Comparison of ENCODE assay signal across 24 mouse cellular contexts in genomic region chr11:87289313-87289712, GRCm38 (mm10).
DNase-seq lines count a peak whose midpoint lies in the region; ATAC-seq and TF ChIP-seq lines count a peak whose summit lies in the region.
"Had no signal": no experiment of that assay in that cellular context is flagged by ENCODE, and none has a peak within 500 bp of the region (broad histone marks: within the 10 kb centered on the region; RNA-seq: fewer than 3 reads in every experiment).

No protein-coding gene starts in this region.

- no peak overlapping the region for H3K4me2 ChIP-seq in kidney, embryonic 14.5 days (replicated peaks; ENCODE audit: low read depth, low read length)
- H3K4me2 ChIP-seq in intestine, postnatal 0 days (replicated peaks; ENCODE audit: low read depth): no peak overlapping the region
- H3K4me2 ChIP-seq: embryonic facial prominence, embryonic 15.5 days; hindbrain, embryonic 12.5 days had no signal

- no peak for TF ChIP-seq CTCF in intestine, postnatal 0 days (IDR thresholded peaks at IDR 0.05; ENCODE audit: low read depth)

- no peaks in the 10 kb centered on the region for H3K9me3 ChIP-seq in kidney, embryonic 14.5 days (ENCODE audit: control insufficient read depth, low read length)
- H3K9me3 ChIP-seq in intestine, postnatal 0 days (ENCODE audit: control insufficient read depth): no peaks in the 10 kb centered on the region
- H3K9me3 ChIP-seq in midbrain, embryonic 10.5 days (replicated peaks): no peaks in the 10 kb centered on the region
- H3K9me3 ChIP-seq: embryonic facial prominence, embryonic 15.5 days; forebrain, embryonic 10.5 days; hindbrain, embryonic 12.5 days had no signal

- no peaks in the 10 kb centered on the region for H3K36me3 ChIP-seq in kidney, embryonic 14.5 days (ENCODE audit: control insufficient read depth, insufficient read depth, low read length)
- no peaks in the 10 kb centered on the region for H3K36me3 ChIP-seq in intestine, postnatal 0 days (ENCODE audit: control insufficient read depth, insufficient read depth)
- H3K36me3 ChIP-seq in midbrain, embryonic 10.5 days: no peaks in the 10 kb centered on the region
- H3K36me3 ChIP-seq: embryonic facial prominence, embryonic 15.5 days; forebrain, embryonic 10.5 days; hindbrain, embryonic 12.5 days had no signal

- no peak overlapping the region for H3K27ac ChIP-seq in kidney, embryonic 14.5 days (ENCODE audit: low read depth, low read length)
- H3K27ac ChIP-seq in intestine, postnatal 0 days (ENCODE audit: low read depth, low read length): no peak overlapping the region
- H3K27ac ChIP-seq in midbrain, embryonic 10.5 days (replicated peaks): no peak overlapping the region
- H3K27ac ChIP-seq: embryonic facial prominence, embryonic 15.5 days; forebrain, embryonic 10.5 days; gastrocnemius, adult 2 months; hindbrain, embryonic 12.5 days had no signal

- peak; percentile 52 for DNase-seq in kidney, adult 11 months
- peak; percentile 72 for DNase-seq in kidney, adult 9 months
- peak; percentile 27 for DNase-seq in kidney, postnatal 14 days
- DNase-seq in right cerebral cortex, postnatal 4 days: no peak
- DNase-seq in midbrain, embryonic 10.5 days (ENCODE audit: low spot score): no peak
- DNase-seq in cerebellum, postnatal 4 days (ENCODE audit: low spot score in 2 of 2): no peak
- DNase-seq: adrenal gland, postnatal 25 days; cerebellum, adult 2 months; cerebellum, postnatal 10 days; embryo, embryonic 11 days; gastrocnemius, adult 2 months; gastrocnemius, postnatal 25 days; heart, postnatal 10 days; heart, postnatal 4 days had no signal

- no peak overlapping the region for H3K4me3 ChIP-seq in kidney, embryonic 14.5 days (ENCODE audit: low read length)
- H3K4me3 ChIP-seq in intestine, postnatal 0 days (ENCODE audit: low read depth, low read length): no peak overlapping the region
- no peak overlapping the region for H3K4me3 ChIP-seq in midbrain, embryonic 10.5 days
- H3K4me3 ChIP-seq: embryonic facial prominence, embryonic 15.5 days; erythroblast, embryonic 14.5 days; forebrain, embryonic 10.5 days; gastrocnemius, adult 2 months; hindbrain, embryonic 12.5 days had no signal

- H3K27me3 ChIP-seq in kidney, embryonic 14.5 days (ENCODE audit: control insufficient read depth, insufficient read depth, low read length): no peaks in the 10 kb centered on the region
- no peaks in the 10 kb centered on the region for H3K27me3 ChIP-seq in intestine, postnatal 0 days (replicated peaks; ENCODE audit: control insufficient read depth, insufficient read depth, low read length)
- H3K27me3 ChIP-seq in midbrain, embryonic 10.5 days (ENCODE audit: low read depth, poor library complexity, severe bottlenecking): no peaks in the 10 kb centered on the region
- H3K27me3 ChIP-seq: CH12.LX; embryonic facial prominence, embryonic 15.5 days; hindbrain, embryonic 12.5 days had no signal

- no peak overlapping the region for H3K9ac ChIP-seq in kidney, embryonic 14.5 days (ENCODE audit: low read depth, low read length)
- H3K9ac ChIP-seq in intestine, postnatal 0 days (ENCODE audit: low read depth, low read length): no peak overlapping the region
- H3K9ac ChIP-seq: embryonic facial prominence, embryonic 15.5 days; hindbrain, embryonic 12.5 days had no signal

- H3K4me1 ChIP-seq in kidney, embryonic 14.5 days (ENCODE audit: control insufficient read depth, insufficient read depth, low read length): no peaks in the 10 kb centered on the region
- no peaks in the 10 kb centered on the region for H3K4me1 ChIP-seq in intestine, postnatal 0 days (replicated peaks; ENCODE audit: control insufficient read depth, insufficient read depth, low read length)
- H3K4me1 ChIP-seq in midbrain, embryonic 10.5 days: no peaks in the 10 kb centered on the region
- H3K4me1 ChIP-seq: embryonic facial prominence, embryonic 15.5 days; forebrain, embryonic 10.5 days; hindbrain, embryonic 12.5 days had no signal

- 78% methylated on average over 8 of the region's 8 CpGs for WGBS in kidney, embryonic 14.5 days
- WGBS in intestine, postnatal 0 days: 47% methylated on average over 8 of the region's 8 CpGs
- WGBS in midbrain, embryonic 10.5 days: 94% methylated on average over 8 of the region's 8 CpGs

- no peak for ATAC-seq in kidney, embryonic 14.5 days (ENCODE audit: low FRiP score, low TSS enrichment)
- ATAC-seq in intestine, postnatal 0 days: peak; percentile 68
- ATAC-seq: activated CD4-positive, CD25-positive, alpha-beta regulatory T cell, adult 4 months; forebrain, embryonic 14.5 days; Patski had no signal

Comparison
In these comparisons a context has a peak if more than half of its experiments do, and no peak if none do; other contexts are left out.
1. DNase-seq: peak in kidney, adult 11 months (single experiment), kidney, adult 9 months (single experiment) and kidney, postnatal 14 days (single experiment); none in right cerebral cortex, postnatal 4 days (single experiment), midbrain, embryonic 10.5 days (single experiment) and cerebellum, postnatal 4 days (0 of 2).